In genomic region chr15:97664981-97665668, GRCm38 (mm10) we compare ENCODE assay signal across 10 mouse cellular contexts. TPM values are rescaled to one million over a fixed set of nuclear protein-coding genes. Genes with fewer than 3 reads are reported as not detected.
DNase-seq lines count a peak whose midpoint lies in the region; ATAC-seq and TF ChIP-seq lines count a peak whose summit lies in the region.
"Had no signal": no experiment of that assay in that cellular context is flagged by ENCODE, and none has a peak within 500 bp of the region (broad histone marks: within the 10 kb centered on the region; RNA-seq: fewer than 3 reads in every experiment).

No protein-coding gene starts in this region.

- intact Hi-C loops in left cerebral cortex, postnatal 14 days (cut with DNase I): loop anchor here (2.0 kb wide), 1 partner anchor 470 kb away; no protein-coding TSS in a partner anchor

- 0 out of 2 replicates have a peak, but pooled peaks cover 4% of the 10 kb centered on the region for H3K4me1 ChIP-seq in forebrain, postnatal 0 days (ENCODE audit: insufficient read depth)
- no peaks in the 10 kb centered on the region; the same call in 1 of the 2 replicates for H3K4me1 ChIP-seq in forebrain, embryonic 12.5 days
- peaks cover 5% of the 10 kb centered on the region for H3K4me1 ChIP-seq in testis, adult 2 months (ENCODE audit: control insufficient read depth, insufficient read depth, low read length)
- H3K4me1 ChIP-seq in cortical plate, adult 2 months (ENCODE audit: control insufficient read depth, insufficient read depth, low read length): no peaks in the 10 kb centered on the region
- H3K4me1 ChIP-seq: neural tube, embryonic 13.5 days had no signal

- TF ChIP-seq POLR2A in testis, adult 2 months (IDR thresholded peaks at IDR 0.05; ENCODE audit: control insufficient read depth, low read depth, low read length): no peak
- no peak for TF ChIP-seq POLR2A in cortical plate, adult 2 months (IDR thresholded peaks at IDR 0.05; ENCODE audit: extremely low read depth, insufficient read depth, low read length)

- no peak for ATAC-seq in forebrain, postnatal 0 days
- no peak for ATAC-seq in forebrain, embryonic 12.5 days (ENCODE audit: low FRiP score)

- peak; percentile 79 for TF ChIP-seq CTCF in forebrain, postnatal 0 days (IDR thresholded peaks at IDR 0.05; ENCODE audit: low read depth)
- peak; percentile 71; the same call in 1 of the 2 replicates for TF ChIP-seq CTCF in testis, adult 2 months (IDR thresholded peaks at IDR 0.05; ENCODE audit: control insufficient read depth, insufficient read depth, insufficient replicate concordance, low read depth, low read length)
- peak; percentile 67 for TF ChIP-seq CTCF in cortical plate, adult 2 months (IDR thresholded peaks at IDR 0.05; ENCODE audit: extremely low read depth, insufficient read depth, low read length)

- no peak overlapping the region for H3K27ac ChIP-seq in forebrain, postnatal 0 days (ENCODE audit: low read depth, low read length)
- H3K27ac ChIP-seq in forebrain, embryonic 12.5 days: no peak overlapping the region
- H3K27ac ChIP-seq in testis, adult 2 months (ENCODE audit: control insufficient read depth, insufficient read depth, low read depth, low read length): no peak overlapping the region
- H3K27ac ChIP-seq in cortical plate, adult 2 months (ENCODE audit: insufficient read depth, low read length): no peak overlapping the region
- H3K27ac ChIP-seq: limb, embryonic 10.5 days; neural tube, embryonic 13.5 days had no signal

- no peaks in the 10 kb centered on the region for H3K27me3 ChIP-seq in forebrain, postnatal 0 days (ENCODE audit: insufficient read depth, low read length)
- H3K27me3 ChIP-seq in forebrain, embryonic 12.5 days: no peaks in the 10 kb centered on the region
- H3K27me3 ChIP-seq in testis, adult 2 months (ENCODE audit: control insufficient read depth, insufficient read depth, low read length): no peaks in the 10 kb centered on the region
- H3K27me3 ChIP-seq: neural tube, embryonic 13.5 days had no signal

- DNase-seq in forebrain, postnatal 0 days: peak; percentile 68
- DNase-seq in testis, postnatal 14 days (ENCODE audit: low spot score): no peak
- DNase-seq in retina, postnatal 1 day: peak; percentile 52
- no peak for DNase-seq in left cerebral cortex, postnatal 14 days (ENCODE audit: low spot score in 2 of 2)
- DNase-seq in kidney, adult 18-20 months: no peak

- no peaks in the 10 kb centered on the region for H3K36me3 ChIP-seq in forebrain, postnatal 0 days (ENCODE audit: insufficient read depth)
- no peaks in the 10 kb centered on the region for H3K36me3 ChIP-seq in forebrain, embryonic 12.5 days (replicated peaks)
- H3K36me3 ChIP-seq in testis, adult 2 months (ENCODE audit: control insufficient read depth, insufficient read depth, low read length): no peaks in the 10 kb centered on the region
- H3K36me3 ChIP-seq: limb, embryonic 10.5 days; neural tube, embryonic 13.5 days had no signal

- H3K4me3 ChIP-seq in forebrain, postnatal 0 days (ENCODE audit: low read depth, low read length): no peak overlapping the region
- H3K4me3 ChIP-seq in forebrain, embryonic 12.5 days (replicated peaks): no peak overlapping the region
- H3K4me3 ChIP-seq in testis, adult 2 months (ENCODE audit: control insufficient read depth, low read depth, low read length): no peak overlapping the region
- no peak overlapping the region for H3K4me3 ChIP-seq in cortical plate, adult 2 months (ENCODE audit: insufficient read depth, low read length)
- H3K4me3 ChIP-seq: limb, embryonic 10.5 days; neural tube, embryonic 13.5 days had no signal

- no peak overlapping the region for H3K9ac ChIP-seq in forebrain, postnatal 0 days
- H3K9ac ChIP-seq in forebrain, embryonic 12.5 days: no peak overlapping the region
- H3K9ac ChIP-seq: neural tube, embryonic 13.5 days had no signal

- no peak overlapping the region for H3K4me2 ChIP-seq in forebrain, postnatal 0 days (ENCODE audit: low read depth)
- H3K4me2 ChIP-seq in forebrain, embryonic 12.5 days: no peak overlapping the region

- no peaks in the 10 kb centered on the region for H3K9me3 ChIP-seq in forebrain, postnatal 0 days (ENCODE audit: low read length)
- no peaks in the 10 kb centered on the region for H3K9me3 ChIP-seq in forebrain, embryonic 12.5 days
- H3K9me3 ChIP-seq: limb, embryonic 10.5 days; neural tube, embryonic 13.5 days had no signal

- WGBS in forebrain, postnatal 0 days: 62% methylated on average over 16 of the region's 16 CpGs
- WGBS in forebrain, embryonic 12.5 days: 66% methylated on average over 16 of the region's 16 CpGs

RNA-seq across cellular contexts. Expression of gene Rpap3, which starts 40.5 kb away (rescaled TPM):
- 39.6 and 45.5 TPM in 2 replicates for total RNA-seq in forebrain, postnatal 0 days (2014; rRNA removed)
- 45.6 and 47.7 TPM in 2 replicates for polyA plus RNA-seq in forebrain, postnatal 0 days (2015; fragmentation: Nextera tagmentation; extraction: Ambion mirVana)
- 42.2 and 42.6 TPM in 2 replicates for polyA plus RNA-seq in forebrain, embryonic 12.5 days (2016; fragmentation: Nextera tagmentation; extraction: Ambion mirVana)
- polyA plus RNA-seq in testis, adult 2 months (2012; rRNA removed): 3.7 and 3.9 TPM in 2 replicates
- polyA plus RNA-seq in cortical plate, adult 2 months (2012; rRNA removed): 19.6 and 22.0 TPM in 2 replicates
- total RNA-seq in left cerebral cortex, postnatal 14 days (2021): 10 to 100 TPM; 27.4 to 28.2 TPM

Comparison
In these comparisons a context has a peak if more than half of its experiments do, and no peak if none do; other contexts are left out.
1. DNase-seq: peak in forebrain, postnatal 0 days (single experiment) and retina, postnatal 1 day (single experiment); none in testis, postnatal 14 days (single experiment), left cerebral cortex, postnatal 14 days (0 of 2) and kidney, adult 18-20 months (single experiment).
2. Peak in every context shown above with its lines, with median percentiles within 50 percentile points of each other: CTCF ChIP-seq.